ENCODE assay signal across 18 mouse cellular contexts in the genomic region with DNA sequence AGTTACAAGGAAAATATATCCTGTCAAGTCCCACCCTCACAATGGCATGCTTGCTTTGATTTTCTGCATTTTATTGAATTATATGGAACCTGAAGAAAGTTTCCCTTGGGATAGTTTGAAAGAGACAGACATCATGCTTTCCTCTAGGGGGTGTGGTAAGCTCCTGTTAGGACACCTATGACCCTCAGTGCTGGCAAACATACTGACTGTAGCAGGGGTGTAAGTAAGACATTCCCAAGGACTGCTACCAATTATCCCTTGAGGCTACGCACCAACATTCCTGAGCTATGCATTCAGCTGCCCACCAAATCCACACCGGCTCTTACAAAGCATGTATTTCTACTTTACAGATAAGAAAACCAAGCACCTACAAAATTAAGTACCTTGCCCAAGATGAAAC. TPM values are rescaled to one million over a fixed set of nuclear protein-coding genes. Genes with fewer than 3 reads are reported as not detected.
DNase-seq lines count a peak whose midpoint lies in the region; ATAC-seq and TF ChIP-seq lines count a peak whose summit lies in the region.
"Had no signal": no experiment of that assay in that cellular context is flagged by ENCODE, and none has a peak within 500 bp of the region (broad histone marks: within the 10 kb centered on the region; RNA-seq: fewer than 3 reads in every experiment).

No protein-coding gene starts in this region.

- no peak overlapping the region for H3K4me3 ChIP-seq in intestine, postnatal 0 days (ENCODE audit: low read depth, low read length)
- no peak overlapping the region for H3K4me3 ChIP-seq in intestine, embryonic 16.5 days (ENCODE audit: low read length)
- H3K4me3 ChIP-seq in lung, embryonic 15.5 days: no peak overlapping the region
- no peak overlapping the region for H3K4me3 ChIP-seq in myocyte
- H3K4me3 ChIP-seq: heart, embryonic 10.5 days; hindbrain, embryonic 15.5 days; midbrain, embryonic 13.5 days had no signal

- peak; percentile 54 for TF ChIP-seq CTCF in intestine, postnatal 0 days (IDR thresholded peaks at IDR 0.05; ENCODE audit: low read depth)
- TF ChIP-seq CTCF in brain, embryonic 14.5 days (IDR thresholded peaks at IDR 0.05; ENCODE audit: borderline replicate concordance, extremely low read depth, insufficient read depth, insufficient read length): no peak

- DNase-seq in lung, postnatal 14 days: no peak
- peak; percentile 56 for DNase-seq in brain, embryonic 14.5 days (ENCODE audit: low read depth)
- DNase-seq in thymus, adult 18-20 months: no peak
- no peak for DNase-seq in urinary bladder, postnatal 4 days (ENCODE audit: low spot score in 2 of 2)
- DNase-seq: adrenal gland, postnatal 36 days; cerebellum, postnatal 14 days; gastrocnemius, postnatal 25 days; right cerebral cortex, postnatal 25 days had no signal

- H3K27ac ChIP-seq in intestine, postnatal 0 days (ENCODE audit: low read depth, low read length): no peak overlapping the region
- no peak overlapping the region for H3K27ac ChIP-seq in intestine, embryonic 16.5 days (ENCODE audit: low read length)
- peak overlapping the region; percentile 26; the same call in 1 of the 2 replicates for H3K27ac ChIP-seq in lung, embryonic 15.5 days
- H3K27ac ChIP-seq: heart, embryonic 10.5 days; hindbrain, embryonic 15.5 days; liver, embryonic 14.5 days; midbrain, embryonic 13.5 days had no signal

- WGBS in intestine, postnatal 0 days: 88% methylated on average over 2 of the region's 2 CpGs
- WGBS in intestine, embryonic 16.5 days: 83% methylated on average over 2 of the region's 2 CpGs
- WGBS in lung, embryonic 15.5 days: 50% methylated on average over 2 of the region's 2 CpGs

- no peak overlapping the region for H3ac ChIP-seq in myocyte (ENCODE audit: control insufficient read depth, insufficient read length)

- peaks cover 13% of the 10 kb centered on the region for H3K79me2 ChIP-seq in myocyte (ENCODE audit: control insufficient read depth, insufficient read depth)

- no peak for ATAC-seq in intestine, postnatal 0 days
- ATAC-seq in intestine, embryonic 16.5 days: no peak
- no peak for ATAC-seq in lung, embryonic 15.5 days (ENCODE audit: borderline replicate concordance, extremely low read depth, low FRiP score, low TSS enrichment)
- ATAC-seq: activated CD4-positive, CD25-positive, alpha-beta regulatory T cell, adult 4 months; CD4-positive, CD25-positive, alpha-beta regulatory T cell, adult 4 months; midbrain, embryonic 13.5 days had no signal

- H3K9ac ChIP-seq in intestine, postnatal 0 days (ENCODE audit: low read depth, low read length): no peak overlapping the region
- no peak overlapping the region for H3K9ac ChIP-seq in intestine, embryonic 16.5 days (ENCODE audit: low read depth, low read length)
- H3K9ac ChIP-seq in lung, embryonic 15.5 days: no peak overlapping the region
- H3K9ac ChIP-seq: hindbrain, embryonic 15.5 days; liver, embryonic 14.5 days; midbrain, embryonic 13.5 days had no signal

- H3K4me2 ChIP-seq in intestine, postnatal 0 days (replicated peaks; ENCODE audit: low read depth): no peak overlapping the region
- no peak overlapping the region for H3K4me2 ChIP-seq in intestine, embryonic 16.5 days (ENCODE audit: low read depth, low read length)
- no peak overlapping the region for H3K4me2 ChIP-seq in lung, embryonic 15.5 days
- H3K4me2 ChIP-seq in myocyte (ENCODE audit: low read depth): peak overlapping the region; percentile 3
- H3K4me2 ChIP-seq: hindbrain, embryonic 15.5 days; midbrain, embryonic 13.5 days had no signal

- no peaks in the 10 kb centered on the region for H3K9me3 ChIP-seq in intestine, postnatal 0 days (ENCODE audit: control insufficient read depth)
- H3K9me3 ChIP-seq in intestine, embryonic 16.5 days (ENCODE audit: control insufficient read depth, low read length): no peaks in the 10 kb centered on the region
- H3K9me3 ChIP-seq in lung, embryonic 15.5 days: no peaks in the 10 kb centered on the region
- H3K9me3 ChIP-seq: heart, embryonic 10.5 days; hindbrain, embryonic 15.5 days; midbrain, embryonic 13.5 days had no signal

- H3K4me1 ChIP-seq in intestine, postnatal 0 days (replicated peaks; ENCODE audit: control insufficient read depth, insufficient read depth, low read length): peaks cover 22% of the 10 kb centered on the region
- peaks cover 25% of the 10 kb centered on the region for H3K4me1 ChIP-seq in intestine, embryonic 16.5 days (ENCODE audit: control insufficient read depth, insufficient read depth, low read length)
- H3K4me1 ChIP-seq in lung, embryonic 15.5 days: peaks cover 40% of the 10 kb centered on the region

- H3K27me3 ChIP-seq in intestine, postnatal 0 days (replicated peaks; ENCODE audit: control insufficient read depth, insufficient read depth, low read length): no peaks in the 10 kb centered on the region
- no peaks in the 10 kb centered on the region for H3K27me3 ChIP-seq in intestine, embryonic 16.5 days (replicated peaks; ENCODE audit: control insufficient read depth, insufficient read depth, low read length)
- H3K27me3 ChIP-seq in lung, embryonic 15.5 days: no peaks in the 10 kb centered on the region
- H3K27me3 ChIP-seq in myocyte (ENCODE audit: control insufficient read depth, insufficient read depth, insufficient read length): no peaks in the 10 kb centered on the region
- H3K27me3 ChIP-seq: hindbrain, embryonic 15.5 days; midbrain, embryonic 13.5 days had no signal

- TF ChIP-seq POLR2A in brain, embryonic 14.5 days (IDR thresholded peaks at IDR 0.05; ENCODE audit: borderline replicate concordance, extremely low read depth, insufficient read depth, insufficient read length, poor library complexity, severe bottlenecking): no peak
- TF ChIP-seq POLR2A in myocyte (IDR thresholded peaks at IDR 0.05; ENCODE audit: insufficient read length, low read depth): no peak

- peaks cover 45% of the 10 kb centered on the region for H3K36me3 ChIP-seq in intestine, postnatal 0 days (ENCODE audit: control insufficient read depth, insufficient read depth)
- H3K36me3 ChIP-seq in intestine, embryonic 16.5 days (ENCODE audit: control insufficient read depth, insufficient read depth, low read length): peaks cover 33% of the 10 kb centered on the region
- H3K36me3 ChIP-seq in lung, embryonic 15.5 days: peaks cover 67% of the 10 kb centered on the region
- H3K36me3 ChIP-seq in myocyte (ENCODE audit: control insufficient read depth, insufficient read depth): peaks cover 18% of the 10 kb centered on the region

TF ChIP-seq in myocyte, 11 proteins besides CTCF, POLR2A, EP300 and RAD21:
- TF ChIP-seq POLR2AphosphoS2 (IDR thresholded peaks at IDR 0.05; ENCODE audit: insufficient read length, low read depth): no peak
- TF ChIP-seq TCF12 (IDR thresholded peaks at IDR 0.05; ENCODE audit: insufficient read depth, poor library complexity, severe bottlenecking): no peak
- no peak for TF ChIP-seq TCF3 (IDR thresholded peaks at IDR 0.05; ENCODE audit: insufficient read length, low read depth)
- no peak for TF ChIP-seq E2F4 (IDR thresholded peaks at IDR 0.05; ENCODE audit: insufficient read depth)
- TF ChIP-seq REST (IDR thresholded peaks at IDR 0.05; ENCODE audit: insufficient read depth, insufficient read length): no peak
- no peak for TF ChIP-seq MYOD1 (IDR thresholded peaks at IDR 0.05; ENCODE audit: control insufficient read depth in 1 of 3, insufficient read length in 2 of 3, low read depth in 2 of 3)
- TF ChIP-seq MYOG (IDR thresholded peaks at IDR 0.05; ENCODE audit: control insufficient read depth in 1 of 3, insufficient read depth in 1 of 3, insufficient read length in 2 of 3, low read depth in 2 of 3): no peak
- TF ChIP-seq CEBPB (IDR thresholded peaks at IDR 0.05; ENCODE audit: insufficient read depth, poor library complexity, severe bottlenecking): no peak

RNA-seq across cellular contexts. Expression of gene Chd3, which starts 6.7 kb away (rescaled TPM):
- 19.4 and 24.8 TPM in 2 replicates for polyA plus RNA-seq in intestine, postnatal 0 days (2015; fragmentation: Nextera tagmentation; extraction: Ambion mirVana)
- 33.4 and 35.5 TPM in 2 replicates for polyA plus RNA-seq in intestine, embryonic 16.5 days (2015; fragmentation: Nextera tagmentation; extraction: Ambion mirVana)
- 56.7 and 59.4 TPM in 2 replicates for polyA plus RNA-seq in lung, embryonic 15.5 days (2015; fragmentation: Nextera tagmentation; extraction: Ambion mirVana)
- 321 and 358 TPM in 2 replicates for polyA plus RNA-seq in brain, embryonic 14.5 days (2012; rRNA removed)
- 148 TPM for polyA plus RNA-seq in myocyte (2012; fragmentation: generic; extraction: Trizol)

RNA-seq across cellular contexts. Expression of gene Rnf227, which starts 22.2 kb away (rescaled TPM):
- polyA plus RNA-seq in intestine, postnatal 0 days (2015; fragmentation: Nextera tagmentation; extraction: Ambion mirVana): 7.8 and 7.9 TPM in 2 replicates
- 8.0 and 8.3 TPM in 2 replicates for polyA plus RNA-seq in intestine, embryonic 16.5 days (2015; fragmentation: Nextera tagmentation; extraction: Ambion mirVana)
- 12.0 and 14.8 TPM in 2 replicates for polyA plus RNA-seq in lung, embryonic 15.5 days (2015; fragmentation: Nextera tagmentation; extraction: Ambion mirVana)
- polyA plus RNA-seq in brain, embryonic 14.5 days (2012; rRNA removed): 82.8 and 115 TPM in 2 replicates
- 2.5 TPM for polyA plus RNA-seq in myocyte (2012; fragmentation: generic; extraction: Trizol)

RNA-seq across cellular contexts. Expression of gene Naa38, which starts 32.8 kb away (rescaled TPM):
- 159 and 164 TPM in 2 replicates for polyA plus RNA-seq in intestine, postnatal 0 days (2015; fragmentation: Nextera tagmentation; extraction: Ambion mirVana)
- 168 and 170 TPM in 2 replicates for polyA plus RNA-seq in intestine, embryonic 16.5 days (2015; fragmentation: Nextera tagmentation; extraction: Ambion mirVana)
- 151 and 168 TPM in 2 replicates for polyA plus RNA-seq in lung, embryonic 15.5 days (2015; fragmentation: Nextera tagmentation; extraction: Ambion mirVana)
- 84.1 and 111 TPM in 2 replicates for polyA plus RNA-seq in brain, embryonic 14.5 days (2012; rRNA removed)
- 126 TPM for polyA plus RNA-seq in myocyte (2012; fragmentation: generic; extraction: Trizol)

RNA-seq across cellular contexts. Expression of gene Cyb5d1, which starts 33.0 kb away (rescaled TPM):
- polyA plus RNA-seq in intestine, postnatal 0 days (2015; fragmentation: Nextera tagmentation; extraction: Ambion mirVana): 8.6 and 8.9 TPM in 2 replicates
- polyA plus RNA-seq in intestine, embryonic 16.5 days (2015; fragmentation: Nextera tagmentation; extraction: Ambion mirVana): 22.6 and 24.0 TPM in 2 replicates
- 28.4 and 31.5 TPM in 2 replicates for polyA plus RNA-seq in lung, embryonic 15.5 days (2015; fragmentation: Nextera tagmentation; extraction: Ambion mirVana)
- polyA plus RNA-seq in brain, embryonic 14.5 days (2012; rRNA removed): 26.7 and 28.7 TPM in 2 replicates
- polyA plus RNA-seq in myocyte (2012; fragmentation: generic; extraction: Trizol): 23.0 TPM

RNA-seq across cellular contexts. Expression of gene Tmem88, which starts 35.6 kb away (rescaled TPM):
- 24.1 and 24.9 TPM in 2 replicates for polyA plus RNA-seq in intestine, postnatal 0 days (2015; fragmentation: Nextera tagmentation; extraction: Ambion mirVana)
- polyA plus RNA-seq in intestine, embryonic 16.5 days (2015; fragmentation: Nextera tagmentation; extraction: Ambion mirVana): 30.8 and 31.0 TPM in 2 replicates
- 46.7 and 49.8 TPM in 2 replicates for polyA plus RNA-seq in lung, embryonic 15.5 days (2015; fragmentation: Nextera tagmentation; extraction: Ambion mirVana)
- polyA plus RNA-seq in brain, embryonic 14.5 days (2012; rRNA removed): 5.7 TPM in 2 replicates
- polyA plus RNA-seq in myocyte (2012; fragmentation: generic; extraction: Trizol): 0.16 TPM
